Mouse (Mus musculus) embryonic facial prominence, embryonic 14.5 days (tissue): ENCODE measurements around the gene Wdr60. TPM values are rescaled to one million over a fixed set of nuclear protein-coding genes. Genes with fewer than 3 reads are reported as not detected.

Experiments used
- ATAC-seq: fragments of 200-750 bp; cut with Nextera tagmentation; 2 replicates; pipeline ENCODE4 v1.8.0; 2017; ENCODE audit warnings: low read depth, moderate number of reproducible peaks, moderate TSS enrichment
- DNase-seq: peaks from one replicate; pipeline ENCODE4 v3.0.0-alpha.2; 2015; ENCODE audit warnings: low spot score
- H3K27ac ChIP-seq: fragments of 300-500 bp; sonication (generic); replicated peaks from 2 replicates; pipeline ENCODE4 v1.5.1; 2014; ENCODE audit warnings: low read depth, mild to moderate bottlenecking, low read length, moderate library complexity
- H3K27me3 ChIP-seq: fragments of 300-500 bp; sonication (generic); replicated peaks from 2 replicates; pipeline ENCODE4 v1.6.1; 2014; ENCODE audit warnings: low read length; ENCODE audit not compliant: control insufficient read depth, insufficient read depth
- H3K36me3 ChIP-seq: fragments of 300-500 bp; sonication (generic); 2 replicates; pipeline ENCODE4 v1.6.1; 2014; ENCODE audit warnings: low read length, mixed read lengths; ENCODE audit not compliant: control insufficient read depth, insufficient read depth
- H3K4me1 ChIP-seq: fragments of 300-500 bp; sonication (generic); 2 replicates; pipeline ENCODE4 v1.6.1; 2014; ENCODE audit warnings: antibody characterized with exemption, low read length; ENCODE audit not compliant: control insufficient read depth, insufficient read depth
- H3K4me2 ChIP-seq: fragments of 300-500 bp; sonication (generic); 2 replicates; pipeline ENCODE4 v1.6.1; 2014; ENCODE audit warnings: low read depth, mild to moderate bottlenecking, low read length, moderate library complexity, mixed read lengths
- H3K4me3 ChIP-seq: fragments of 300-500 bp; sonication (generic); 2 replicates; pipeline ENCODE4 v1.5.1; 2014; ENCODE audit warnings: low read depth, mild to moderate bottlenecking, low read length
- H3K9ac ChIP-seq: fragments of 300-500 bp; sonication (generic); 2 replicates; pipeline ENCODE4 v1.6.1; 2014; ENCODE audit warnings: low read depth, mild to moderate bottlenecking, low read length, moderate library complexity, mixed read lengths
- H3K9me3 ChIP-seq: fragments of 300-500 bp; sonication (generic); 2 replicates; pipeline ENCODE4 v1.6.1; 2016; ENCODE audit warnings: low read length; ENCODE audit not compliant: control insufficient read depth
- WGBS: fragments of 180-500 bp; shearing (Covaris S2); extraction: QIAGEN DNeasy Blood & Tissue Kit; methylation state at CpG from one replicate; pipeline ENCODE4 v1.1.7; 2014; 5-methylcytosine and 5-hydroxymethylcytosine counted together
- polyA plus RNA-seq: library from polyadenylated mRNA; unstranded; fragments of >200 nt; fragmentation: Nextera tagmentation; extraction: Ambion mirVana; gene quantifications from 2 replicates; pipeline ENCODE4 v1.2.1, GENCODE M21; 2014

The Wdr60 gene
- polyA plus RNA-seq, 1 experiment from 2014 or later: 18.6 TPM

DNA sequence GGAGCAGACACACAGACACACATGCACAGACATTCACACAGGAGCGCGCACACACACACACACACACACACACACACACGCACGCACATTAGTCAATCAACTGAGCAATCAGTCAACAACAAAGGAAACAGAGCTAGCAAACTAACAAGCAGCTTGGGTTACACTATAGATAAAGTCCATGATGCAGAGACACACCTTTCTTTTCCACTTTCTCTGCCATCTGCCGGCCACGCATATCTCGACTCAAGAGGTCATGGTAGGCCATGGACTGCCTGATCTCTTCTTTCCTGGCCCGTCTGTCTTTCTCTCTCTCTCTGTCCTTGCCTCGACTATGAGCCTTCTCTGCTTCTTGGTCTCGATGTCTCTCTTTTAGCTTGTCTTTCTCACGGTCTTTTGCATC, 7.2 kb downstream of the Wdr60 start:
- Histone ChIP-seq H3K4me1 (no peaks in the 10 kb centered on the region), H3K4me3 (no peak overlapping the region), H3K27ac (no peak overlapping the region), H3K9ac (no peak overlapping the region), H3K4me2 (no peak overlapping the region), H3K36me3 (peaks cover 38% of the 10 kb centered on the region), H3K27me3 (no peaks in the 10 kb centered on the region), H3K9me3 (no peaks in the 10 kb centered on the region)
- DNase-seq: no peak
- ATAC-seq: no peak
- WGBS: 84% methylated on average over 11 of the region's 11 CpGs

DNA sequence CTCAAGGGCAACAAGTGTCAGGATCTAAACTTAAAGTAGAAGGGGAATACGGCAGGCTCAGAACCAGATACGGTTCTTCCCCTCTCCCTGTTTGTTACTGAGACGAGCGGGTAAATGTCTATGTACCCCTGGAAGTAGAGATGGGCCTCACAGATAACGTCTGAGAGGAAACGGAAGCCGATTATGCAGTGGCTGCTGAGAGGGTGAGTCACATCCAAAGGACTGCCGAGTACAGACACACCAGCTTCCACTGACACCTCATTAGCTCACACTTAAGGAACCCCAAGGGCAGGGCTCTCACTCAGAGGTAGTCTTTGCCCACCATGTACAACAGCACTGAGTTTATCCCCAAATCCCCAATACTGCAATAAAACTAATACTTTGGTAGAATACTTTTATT, 8.2 kb downstream of the Wdr60 start:
- no peaks in the 10 kb centered on the region for H3K27me3 ChIP-seq
- no peak overlapping the region for H3K4me2 ChIP-seq
- H3K4me3 ChIP-seq: no peak overlapping the region
- no peaks in the 10 kb centered on the region for H3K9me3 ChIP-seq
- H3K4me1 ChIP-seq: no peaks in the 10 kb centered on the region
- WGBS: 67% methylated on average over 8 of the region's 8 CpGs
- no peak overlapping the region for H3K27ac ChIP-seq
- H3K36me3 ChIP-seq: peaks cover 38% of the 10 kb centered on the region
- no peak overlapping the region for H3K9ac ChIP-seq
- DNase-seq (no peak), ATAC-seq (no peak)

DNA sequence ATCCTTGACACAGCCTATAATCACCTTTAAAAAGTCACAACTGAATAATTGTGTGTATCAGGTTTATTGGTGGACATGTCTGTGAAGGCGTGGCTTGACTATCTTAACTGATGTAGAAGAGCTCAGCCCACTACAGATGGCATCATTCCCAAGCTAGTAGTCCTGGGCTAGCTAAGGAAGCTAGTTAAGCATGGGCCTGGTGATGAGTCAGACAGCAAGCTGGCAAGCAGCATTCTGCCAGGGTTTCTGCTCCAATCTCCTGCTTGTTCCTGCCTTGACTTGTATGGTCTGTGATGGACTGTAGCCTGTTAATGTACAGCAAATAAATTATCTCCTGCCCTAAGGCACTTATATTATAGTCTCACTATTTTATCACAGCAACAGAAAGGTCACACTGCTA, 18.2 kb downstream of the Wdr60 start:
- ATAC-seq (no peak), DNase-seq (no peak)
- no peak overlapping the region for H3K9ac ChIP-seq
- no peaks in the 10 kb centered on the region for H3K27me3 ChIP-seq
- no peak overlapping the region for H3K4me2 ChIP-seq
- 91% methylated on average over 1 of the region's 1 CpGs for WGBS
- H3K36me3 ChIP-seq: peaks cover 56% of the 10 kb centered on the region
- no peak overlapping the region for H3K27ac ChIP-seq
- no peak overlapping the region for H3K4me3 ChIP-seq
- no peaks in the 10 kb centered on the region for H3K9me3 ChIP-seq
- H3K4me1 ChIP-seq: no peaks in the 10 kb centered on the region

DNA sequence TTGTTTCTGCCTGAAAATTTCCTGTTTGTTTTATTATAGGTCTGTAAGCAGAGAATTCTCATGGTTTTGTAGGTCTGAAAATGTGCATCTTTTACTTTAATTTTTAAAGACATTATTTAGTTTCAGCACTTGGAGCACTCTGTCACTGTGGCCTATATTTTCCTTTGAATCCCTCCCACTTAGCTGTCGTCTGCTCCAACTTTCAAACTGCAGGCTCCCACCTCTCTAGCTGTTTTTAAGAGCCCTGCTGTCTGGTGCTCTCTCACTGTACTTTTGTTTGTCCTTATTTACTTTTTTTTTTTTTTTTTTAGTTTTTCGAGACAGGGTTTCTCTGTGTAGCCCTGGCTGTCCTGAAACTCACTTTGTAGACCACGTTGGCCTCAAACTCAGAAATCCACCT, 24.0 kb downstream of the Wdr60 start:
- ATAC-seq: no peak
- WGBS: 73% methylated on average over 3 of the region's 3 CpGs

DNA sequence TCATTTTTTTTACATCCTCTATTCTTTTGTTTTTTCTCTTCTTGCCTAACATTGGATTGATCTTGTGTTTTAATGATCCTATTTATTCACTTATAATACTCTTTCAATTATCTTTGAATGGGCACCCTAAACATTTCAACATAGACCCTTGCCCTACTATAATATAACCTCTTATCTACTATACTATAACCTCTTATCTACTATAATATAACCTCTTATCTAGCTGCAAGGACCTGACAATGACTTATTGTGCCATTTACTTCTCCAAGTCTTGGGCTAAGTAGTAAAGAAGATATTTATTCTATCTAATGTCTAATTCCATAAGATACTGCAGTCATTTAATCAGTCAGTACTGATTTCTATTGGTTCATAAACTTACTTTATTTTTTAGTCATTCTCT, 24.5 kb downstream of the Wdr60 start:
- ATAC-seq (no peak), DNase-seq (no peak)
- Histone ChIP-seq H3K9ac (no peak overlapping the region), H3K9me3 (no peaks in the 10 kb centered on the region), H3K4me3 (no peak overlapping the region), H3K36me3 (peaks cover 31% of the 10 kb centered on the region), H3K4me1 (no peaks in the 10 kb centered on the region), H3K27me3 (no peaks in the 10 kb centered on the region), H3K4me2 (no peak overlapping the region), H3K27ac (no peak overlapping the region)

More for the DNA sequence above, 24.0 kb downstream of the Wdr60 start:
- Histone ChIP-seq H3K4me3 (no peak overlapping the region), H3K4me1 (no peaks in the 10 kb centered on the region), H3K27ac (no peak overlapping the region), H3K27me3 (no peaks in the 10 kb centered on the region), H3K36me3 (peaks cover 28% of the 10 kb centered on the region), H3K9ac (no peak overlapping the region), H3K9me3 (no peaks in the 10 kb centered on the region), H3K4me2 (no peak overlapping the region)
- no peak for DNase-seq

DNA sequence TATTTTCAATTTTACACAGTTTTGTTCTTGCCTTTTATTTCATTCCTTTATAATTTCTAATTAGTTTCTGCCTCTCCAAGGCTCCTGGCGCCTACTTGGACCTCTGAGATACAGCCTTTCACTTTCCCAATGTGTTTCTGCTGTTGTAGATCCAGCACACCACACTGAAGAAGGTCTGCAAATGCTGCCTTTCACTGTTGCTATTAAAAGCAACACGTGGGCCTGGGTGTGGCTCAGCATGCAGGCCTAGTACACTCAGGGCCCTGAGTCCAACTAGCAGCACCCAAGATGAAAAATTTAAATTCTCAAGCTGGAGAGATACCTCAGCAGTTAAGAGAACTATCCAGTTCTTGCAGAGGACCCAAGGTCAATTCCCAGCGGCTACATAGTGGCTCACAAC, 26.2 kb downstream of the Wdr60 start:
- no peak overlapping the region for H3K27ac ChIP-seq
- no peak overlapping the region for H3K4me2 ChIP-seq
- DNase-seq (no peak), ATAC-seq (no peak)
- H3K27me3 ChIP-seq: no peaks in the 10 kb centered on the region
- peaks cover 21% of the 10 kb centered on the region for H3K36me3 ChIP-seq
- H3K9ac ChIP-seq: no peak overlapping the region
- H3K9me3 ChIP-seq: no peaks in the 10 kb centered on the region
- no peak overlapping the region for H3K4me3 ChIP-seq
- H3K4me1 ChIP-seq: no peaks in the 10 kb centered on the region
- WGBS: 81% methylated on average over 3 of the region's 3 CpGs

DNA sequence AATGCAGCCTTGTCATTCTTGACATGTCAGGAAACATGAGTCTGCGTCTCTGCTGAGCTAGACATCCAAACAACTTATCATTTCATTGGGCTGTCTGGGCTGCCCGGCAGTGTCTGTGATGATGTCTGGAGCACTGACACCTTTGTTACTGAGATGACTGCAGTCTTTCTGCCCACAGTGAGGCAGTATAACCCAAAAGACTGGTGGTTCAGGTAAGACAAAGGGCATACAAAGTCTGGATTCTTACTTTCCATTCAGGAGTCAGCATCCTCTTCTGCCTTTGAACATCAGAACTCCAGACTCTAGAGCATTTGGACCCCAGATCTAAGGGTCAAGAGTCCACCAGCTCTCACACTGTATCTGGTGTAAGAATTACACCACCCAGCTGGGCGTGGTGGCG, 27.5 kb downstream of the Wdr60 start:
- Histone ChIP-seq H3K4me3 (no peak overlapping the region), H3K36me3 (peaks cover 13% of the 10 kb centered on the region), H3K27ac (no peak overlapping the region), H3K27me3 (no peaks in the 10 kb centered on the region), H3K9me3 (no peaks in the 10 kb centered on the region), H3K4me2 (no peak overlapping the region), H3K4me1 (no peaks in the 10 kb centered on the region), H3K9ac (no peak overlapping the region)
- no peak for DNase-seq
- WGBS: 79% methylated on average over 4 of the region's 4 CpGs
- no peak for ATAC-seq

DNA sequence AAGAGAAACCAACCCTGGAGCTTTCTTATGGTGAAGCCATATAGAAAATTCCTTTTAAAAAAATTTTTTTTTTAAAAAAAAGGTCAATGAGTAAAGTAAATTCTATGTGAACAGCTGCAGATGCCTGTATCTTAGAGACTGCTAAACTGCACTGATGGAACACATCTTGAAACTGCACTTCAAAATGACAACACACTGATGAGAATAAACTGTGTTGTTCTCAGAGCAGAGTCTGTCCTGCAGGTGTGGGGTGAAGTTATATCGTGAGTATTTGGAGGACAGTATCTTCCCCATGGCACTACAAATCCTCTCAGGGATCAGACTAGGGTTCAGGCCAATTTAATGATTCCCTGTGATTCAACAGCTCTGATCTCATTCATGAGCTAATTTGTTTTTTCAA, 30.8 kb downstream of the Wdr60 start:
- DNase-seq: no peak
- Histone ChIP-seq H3K9me3 (no peaks in the 10 kb centered on the region), H3K36me3 (peaks cover 20% of the 10 kb centered on the region; the same call in 1 of the 2 replicates), H3K27ac (peak overlapping the region; percentile 39; the same call in 1 of the 2 replicates), H3K27me3 (no peaks in the 10 kb centered on the region), H3K9ac (no peak overlapping the region), H3K4me2 (no peak overlapping the region), H3K4me3 (no peak overlapping the region), H3K4me1 (no peaks in the 10 kb centered on the region)
- ATAC-seq: 0 out of 2 replicates have a peak, but pooled peaks have one; percentile 17
- 81% methylated on average over 1 of the region's 1 CpGs for WGBS

DNA sequence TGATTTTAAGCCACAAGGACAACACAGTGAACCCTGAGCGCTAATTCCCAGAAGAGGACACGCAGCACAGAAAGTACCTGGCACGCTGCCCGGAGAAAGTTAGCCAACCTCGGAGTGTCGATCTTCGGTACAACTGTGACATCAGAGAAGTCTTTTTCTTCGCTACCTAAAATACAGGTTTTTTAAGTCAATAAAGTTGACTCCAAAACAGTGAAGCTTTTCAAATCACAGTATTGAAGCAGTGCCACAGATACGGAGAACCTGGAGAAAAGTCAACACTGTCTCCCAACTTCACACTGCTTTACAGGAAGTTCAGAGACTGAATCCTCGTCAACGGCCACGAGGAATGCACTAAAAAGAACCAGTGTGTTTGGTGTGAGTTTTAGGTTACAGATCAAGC, 31.2 kb downstream of the Wdr60 start:
- no peak overlapping the region for H3K4me3 ChIP-seq
- DNase-seq: peak; percentile 77
- peak overlapping the region; percentile 39; the same call in 1 of the 2 replicates for H3K27ac ChIP-seq
- no peaks in the 10 kb centered on the region for H3K9me3 ChIP-seq
- no peak overlapping the region for H3K4me2 ChIP-seq
- WGBS: 56% methylated on average over 12 of the region's 12 CpGs
- peak; percentile 68 for ATAC-seq
- H3K36me3 ChIP-seq: peaks cover 21% of the 10 kb centered on the region; the same call in 1 of the 2 replicates
- no peak overlapping the region for H3K9ac ChIP-seq
- no peaks in the 10 kb centered on the region for H3K27me3 ChIP-seq
- H3K4me1 ChIP-seq: no peaks in the 10 kb centered on the region
